Mouse (Mus musculus): ENCODE measurements around the gene Aco2. TPM values are rescaled to one million over a fixed set of nuclear protein-coding genes. Genes with fewer than 3 reads are reported as not detected.

Gene Aco2
- polyA plus RNA-seq, 1 experiment from 2014 or later, result 165 TPM

DNA sequence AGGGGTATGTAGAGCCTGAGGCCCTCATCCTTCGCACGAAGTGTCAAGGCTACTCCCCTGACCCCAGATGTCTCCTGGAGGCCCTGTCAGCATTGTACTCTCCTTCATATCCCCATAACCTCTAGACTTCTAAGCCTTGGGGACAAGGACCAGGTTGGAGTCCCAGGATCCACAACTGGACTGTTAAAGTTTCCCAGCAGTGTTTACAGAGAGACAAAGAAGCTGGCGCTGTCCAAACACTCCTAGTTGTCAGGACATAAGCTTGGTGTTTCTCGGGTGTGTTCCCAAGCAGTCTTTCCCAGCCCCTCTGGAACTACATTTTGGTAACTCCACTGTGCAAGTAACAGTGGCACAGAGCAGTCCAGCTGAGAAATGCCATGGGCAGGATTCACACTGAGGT, 38.6 kb upstream of the Aco2 start:
- Histone ChIP-seq H3K4me1 (ENCODE audit: control insufficient read depth, insufficient read depth, low read length) (no peaks in the 10 kb centered on the region; the same call in 1 of the 2 replicates), H3K27ac (ENCODE audit: low read depth, low read length) (no peak overlapping the region), H3K27me3 (ENCODE audit: control insufficient read depth, insufficient read depth, low read length) (no peaks in the 10 kb centered on the region), H3K36me3 (ENCODE audit: control insufficient read depth, insufficient read depth, low read length) (no peaks in the 10 kb centered on the region), H3K9me3 (ENCODE audit: control insufficient read depth, low read length) (no peaks in the 10 kb centered on the region), H3K4me3 (ENCODE audit: low read depth, low read length) (no peak overlapping the region), H3K4me2 (no peak overlapping the region), H3K9ac (ENCODE audit: low read length) (no peak overlapping the region)
- DNase-seq (ENCODE audit: low spot score, missing footprints) (no peak), ATAC-seq (ENCODE audit: low FRiP score) (no peak)
- 76% methylated on average over 4 of the region's 4 CpGs for WGBS

DNA sequence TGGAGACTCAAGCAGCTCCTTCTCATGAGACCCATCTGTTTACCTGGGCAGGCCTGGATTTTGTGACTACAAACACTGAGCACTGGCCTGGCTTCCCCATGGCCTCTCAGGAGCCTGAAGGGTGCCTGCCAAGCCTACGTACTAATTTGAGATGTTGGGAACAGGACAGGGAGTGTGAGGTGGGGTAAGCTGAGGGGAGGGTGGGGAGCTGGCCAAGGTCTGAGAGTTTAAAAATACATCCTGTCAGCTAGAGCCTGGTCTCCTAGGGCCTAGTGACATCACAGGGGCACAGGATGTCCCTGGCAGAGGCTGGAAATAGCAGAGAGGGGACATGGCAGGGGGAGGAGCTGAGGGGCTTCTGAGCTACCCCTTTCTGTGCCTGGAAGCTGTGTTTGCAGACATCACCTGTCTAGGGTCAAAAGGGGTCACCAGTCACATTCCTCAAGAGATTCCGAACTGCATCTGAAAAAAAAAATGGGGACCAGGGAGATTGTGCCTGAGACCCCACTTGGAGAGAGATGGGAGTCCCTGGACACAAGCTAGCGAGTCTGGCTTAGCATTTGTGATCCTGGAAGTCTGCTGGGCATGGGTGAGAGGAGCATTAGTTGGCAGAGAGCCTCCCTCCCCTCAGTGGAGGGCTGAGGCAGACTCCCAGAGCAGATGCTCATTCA, 37.8 kb upstream of the Aco2 start:
- no peak for ATAC-seq (ENCODE audit: low FRiP score)
- no peaks in the 10 kb centered on the region; the same call in 1 of the 2 replicates for H3K4me1 ChIP-seq (ENCODE audit: control insufficient read depth, insufficient read depth, low read length)
- no peak overlapping the region for H3K4me2 ChIP-seq
- 55% methylated on average over 3 of the region's 3 CpGs for WGBS
- H3K36me3 ChIP-seq (ENCODE audit: control insufficient read depth, insufficient read depth, low read length), result no peaks in the 10 kb centered on the region
- no peak overlapping the region for H3K4me3 ChIP-seq (ENCODE audit: low read depth, low read length)
- no peaks in the 10 kb centered on the region for H3K27me3 ChIP-seq (ENCODE audit: control insufficient read depth, insufficient read depth, low read length)
- DNase-seq (ENCODE audit: low spot score, missing footprints), result peak; percentile 70
- H3K27ac ChIP-seq (ENCODE audit: low read depth, low read length), result no peak overlapping the region
- H3K9ac ChIP-seq (ENCODE audit: low read length), result no peak overlapping the region
- H3K9me3 ChIP-seq (ENCODE audit: control insufficient read depth, low read length), result no peaks in the 10 kb centered on the region

DNA sequence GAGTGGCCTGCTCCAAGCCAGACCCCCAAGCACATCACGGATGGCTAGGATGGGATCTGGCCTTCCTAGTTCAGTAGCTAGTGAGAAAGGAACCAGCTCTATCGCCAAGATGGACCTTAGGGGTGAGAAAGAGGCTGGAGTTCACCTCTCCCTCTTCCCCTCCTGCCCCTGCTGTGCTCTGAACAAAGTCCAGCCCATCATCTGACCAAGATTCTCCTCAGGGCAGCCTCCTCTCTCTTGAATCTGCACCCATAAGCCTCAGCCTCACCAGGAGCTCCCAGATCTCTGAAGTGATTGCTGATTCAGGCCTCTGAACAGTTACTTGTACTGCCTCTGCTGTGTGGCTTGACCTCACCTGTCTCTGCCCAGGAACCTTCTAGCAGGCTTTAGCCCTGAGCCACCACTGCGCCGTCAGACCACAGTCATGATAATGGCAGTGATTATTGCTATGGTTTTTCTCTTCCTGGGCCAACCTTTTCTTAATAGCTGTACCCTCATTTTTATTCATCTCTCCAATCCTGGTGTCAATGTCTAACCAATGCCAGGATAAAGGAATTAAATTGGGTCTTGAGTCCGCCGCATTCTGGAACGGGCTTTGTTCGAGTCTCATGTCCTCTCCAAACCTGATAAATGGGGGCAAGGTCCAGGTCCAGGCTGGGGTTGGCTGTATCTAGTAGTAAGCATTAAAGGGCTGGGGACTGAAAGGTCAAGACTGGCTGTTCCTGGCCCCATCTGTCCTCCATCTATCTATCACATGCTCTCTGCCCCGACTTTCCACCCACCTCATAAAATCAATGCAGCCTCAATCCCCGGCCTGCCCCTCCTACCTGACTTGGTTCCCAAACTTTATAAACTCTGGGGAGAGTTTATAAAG, 36.9 kb upstream of the Aco2 start:
- Histone ChIP-seq H3K36me3 (ENCODE audit: control insufficient read depth, insufficient read depth, low read length) (no peaks in the 10 kb centered on the region), H3K9ac (ENCODE audit: low read length) (no peak overlapping the region), H3K27me3 (ENCODE audit: control insufficient read depth, insufficient read depth, low read length) (no peaks in the 10 kb centered on the region), H3K4me2 (no peak overlapping the region), H3K4me1 (ENCODE audit: control insufficient read depth, insufficient read depth, low read length) (no peaks in the 10 kb centered on the region; the same call in 1 of the 2 replicates), H3K4me3 (ENCODE audit: low read depth, low read length) (no peak overlapping the region), H3K9me3 (ENCODE audit: control insufficient read depth, low read length) (no peaks in the 10 kb centered on the region), H3K27ac (ENCODE audit: low read depth, low read length) (no peak overlapping the region)
- ATAC-seq (ENCODE audit: low FRiP score) (no peak), DNase-seq (ENCODE audit: low spot score, missing footprints) (peak; percentile 79)
- WGBS, result 76% methylated on average over 10 of the region's 10 CpGs

DNA sequence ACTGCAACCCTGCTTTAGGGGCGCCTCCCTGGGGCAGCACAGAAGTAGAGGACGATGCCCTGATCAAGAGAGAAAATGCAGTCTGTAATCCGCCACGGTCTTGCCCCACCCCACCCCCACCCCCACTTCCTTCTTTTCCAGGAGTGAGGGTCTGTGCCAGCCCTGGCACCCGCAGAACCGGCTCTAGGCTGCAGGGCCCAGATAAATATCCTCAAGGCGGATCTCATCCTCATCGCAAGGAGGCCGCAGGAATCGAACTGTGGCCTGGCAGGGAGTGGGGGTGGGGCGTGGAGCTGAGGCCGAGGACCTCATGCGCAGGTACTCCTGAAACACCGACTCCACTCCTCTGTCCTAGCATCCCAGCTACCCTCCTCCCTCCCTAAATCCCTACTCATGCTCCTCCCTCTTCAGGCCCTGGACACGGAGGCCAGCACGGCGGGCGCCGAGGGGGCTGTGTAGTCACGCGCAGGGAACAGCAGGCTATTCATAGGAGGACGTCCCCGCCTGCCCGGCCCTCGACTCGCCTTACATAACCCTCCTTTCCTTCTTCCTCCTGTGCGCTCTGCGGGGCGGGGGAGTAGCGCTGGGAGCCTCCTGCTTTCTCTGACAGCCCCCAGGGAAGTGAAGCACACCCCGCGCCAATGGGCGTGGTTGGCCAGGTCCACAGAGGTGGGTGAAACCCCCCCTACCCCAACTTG, 35.8 kb upstream of the Aco2 start:
- Histone ChIP-seq H3K4me3 (ENCODE audit: low read depth, low read length) (peak overlapping the region; percentile 13; the same call in 1 of the 2 replicates), H3K27me3 (ENCODE audit: control insufficient read depth, insufficient read depth, low read length) (no peaks in the 10 kb centered on the region), H3K4me1 (ENCODE audit: control insufficient read depth, insufficient read depth, low read length) (no peaks in the 10 kb centered on the region; the same call in 1 of the 2 replicates), H3K9me3 (ENCODE audit: control insufficient read depth, low read length) (no peaks in the 10 kb centered on the region), H3K27ac (ENCODE audit: low read depth, low read length) (no peak overlapping the region), H3K9ac (ENCODE audit: low read length) (peak overlapping the region; percentile 31), H3K36me3 (ENCODE audit: control insufficient read depth, insufficient read depth, low read length) (no peaks in the 10 kb centered on the region), H3K4me2 (peak overlapping the region; percentile 39)
- ATAC-seq (ENCODE audit: low FRiP score) (peak; percentile 75), DNase-seq (ENCODE audit: low spot score, missing footprints) (peak; percentile 88)
- WGBS, result 2% methylated on average over 33 of the region's 33 CpGs

DNA sequence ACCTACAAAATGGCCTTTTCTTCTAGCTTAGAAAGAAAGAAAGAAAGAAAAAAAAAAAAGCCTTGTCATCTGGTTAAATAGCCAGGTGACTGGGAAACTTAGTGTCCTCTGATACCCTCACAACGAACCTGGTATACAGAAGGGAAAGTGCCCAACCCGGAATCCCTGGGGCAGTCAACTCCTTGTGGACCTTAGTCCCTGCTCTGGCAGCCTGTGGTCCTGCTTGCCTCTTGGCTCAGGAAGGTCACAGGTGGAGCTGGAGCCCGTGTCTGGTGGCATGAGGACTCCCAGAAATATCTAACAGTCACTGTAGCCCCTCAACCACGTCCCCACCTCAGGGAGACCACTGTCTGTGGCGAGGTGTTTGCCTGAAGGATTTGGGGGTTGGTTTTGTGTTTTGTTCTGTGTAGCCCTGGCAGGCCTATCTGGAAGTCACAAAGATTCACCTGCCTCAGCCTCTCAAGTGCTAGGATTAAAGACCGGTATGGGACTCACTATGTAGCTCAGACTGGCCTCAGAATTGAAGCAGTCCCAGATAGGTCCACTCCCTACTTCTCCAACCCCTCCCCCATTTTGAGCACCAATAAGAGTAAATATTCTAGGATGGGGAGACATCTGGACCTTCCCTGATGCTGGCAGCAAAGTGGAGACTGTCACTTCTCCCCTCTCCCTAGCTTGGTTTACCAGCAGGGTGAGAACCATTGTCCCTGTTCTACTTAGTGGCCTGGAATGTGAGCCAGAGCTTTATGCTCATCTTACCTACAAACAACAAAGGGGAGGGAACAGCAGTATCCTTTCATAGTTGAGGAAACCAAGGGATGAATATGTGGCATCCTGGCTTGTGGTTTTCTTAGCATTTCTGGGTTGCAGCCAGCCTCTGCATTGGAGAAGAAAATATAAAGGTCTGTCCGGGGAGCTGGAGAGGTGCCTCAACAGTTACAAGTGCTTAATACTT, 34.9 kb upstream of the Aco2 start:
- no peaks in the 10 kb centered on the region for H3K36me3 ChIP-seq (ENCODE audit: control insufficient read depth, insufficient read depth, low read length)
- no peak overlapping the region for H3K4me3 ChIP-seq (ENCODE audit: low read depth, low read length)
- 59% methylated on average over 7 of the region's 7 CpGs for WGBS
- H3K9ac ChIP-seq (ENCODE audit: low read length), result no peak overlapping the region
- H3K4me2 ChIP-seq, result no peak overlapping the region
- no peaks in the 10 kb centered on the region; the same call in 1 of the 2 replicates for H3K4me1 ChIP-seq (ENCODE audit: control insufficient read depth, insufficient read depth, low read length)
- no peak overlapping the region for H3K27ac ChIP-seq (ENCODE audit: low read depth, low read length)
- ATAC-seq (ENCODE audit: low FRiP score), result no peak
- no peaks in the 10 kb centered on the region for H3K27me3 ChIP-seq (ENCODE audit: control insufficient read depth, insufficient read depth, low read length)
- no peaks in the 10 kb centered on the region for H3K9me3 ChIP-seq (ENCODE audit: control insufficient read depth, low read length)
- DNase-seq (ENCODE audit: low spot score, missing footprints), result peak; percentile 73

DNA sequence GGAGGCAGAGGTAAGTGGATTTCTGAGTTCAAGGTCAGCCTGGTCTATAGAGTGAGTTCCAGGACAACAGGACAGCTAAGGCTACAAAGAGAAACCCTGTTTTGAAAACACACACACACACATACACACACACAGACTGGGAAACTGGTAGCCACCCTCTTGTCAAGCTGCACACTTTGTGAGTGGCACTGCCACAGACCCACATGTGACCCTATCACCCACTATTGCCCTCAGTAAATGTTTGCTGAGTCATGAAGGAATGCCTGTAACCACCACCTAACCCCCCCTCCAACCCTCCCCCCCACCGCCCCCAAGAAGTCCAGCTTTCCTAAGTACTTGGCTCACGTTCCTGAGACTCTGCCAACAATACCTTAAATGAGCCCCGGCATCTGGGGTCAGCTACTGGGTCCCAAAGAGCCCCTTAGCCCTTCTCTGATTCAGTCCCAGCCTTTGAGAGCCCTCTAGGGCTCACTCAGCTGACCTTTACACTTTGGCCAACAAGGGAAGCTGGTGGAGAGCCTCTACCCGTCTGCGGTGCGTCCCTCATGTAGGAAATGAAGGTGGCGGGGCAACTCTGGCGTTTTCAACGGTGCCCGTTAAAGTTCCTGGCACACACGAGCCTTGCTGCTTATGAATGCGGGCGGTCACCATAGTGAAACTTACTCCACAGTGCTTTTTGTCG, 33.4 kb upstream of the Aco2 start:
- Histone ChIP-seq H3K27ac (ENCODE audit: low read depth, low read length) (no peak overlapping the region), H3K4me3 (ENCODE audit: low read depth, low read length) (no peak overlapping the region), H3K4me1 (ENCODE audit: control insufficient read depth, insufficient read depth, low read length) (no peaks in the 10 kb centered on the region; the same call in 1 of the 2 replicates), H3K27me3 (ENCODE audit: control insufficient read depth, insufficient read depth, low read length) (no peaks in the 10 kb centered on the region), H3K36me3 (ENCODE audit: control insufficient read depth, insufficient read depth, low read length) (no peaks in the 10 kb centered on the region), H3K9ac (ENCODE audit: low read length) (no peak overlapping the region), H3K4me2 (no peak overlapping the region), H3K9me3 (ENCODE audit: control insufficient read depth, low read length) (no peaks in the 10 kb centered on the region)
- DNase-seq (ENCODE audit: low spot score, missing footprints) (peak; percentile 61), ATAC-seq (ENCODE audit: low FRiP score) (no peak)
- 81% methylated on average over 14 of the region's 14 CpGs for WGBS

DNA sequence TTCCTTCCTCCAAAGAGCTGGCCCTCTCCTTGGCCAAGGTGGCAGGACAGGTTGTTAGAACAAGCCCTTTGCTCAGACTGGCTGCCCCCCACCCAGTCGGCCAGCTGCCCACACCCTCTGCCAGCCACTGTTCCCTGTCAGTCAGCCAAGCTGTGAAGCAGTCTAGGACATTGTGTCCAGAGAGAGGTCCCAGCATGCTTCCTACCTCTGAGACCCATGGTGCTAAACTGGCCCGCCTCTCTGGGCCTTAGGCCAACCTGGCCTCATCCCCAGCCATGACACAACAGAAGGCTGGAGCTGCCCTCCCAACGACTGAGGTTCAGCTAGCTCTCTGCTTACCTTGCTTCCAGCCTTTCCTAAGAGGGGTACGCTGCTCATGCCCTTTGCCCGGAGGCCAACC, 32.5 kb upstream of the Aco2 start:
- 71% methylated on average over 5 of the region's 5 CpGs for WGBS
- Histone ChIP-seq H3K9ac (ENCODE audit: low read length) (no peak overlapping the region), H3K4me1 (ENCODE audit: control insufficient read depth, insufficient read depth, low read length) (no peaks in the 10 kb centered on the region; the same call in 1 of the 2 replicates), H3K4me2 (no peak overlapping the region), H3K27me3 (ENCODE audit: control insufficient read depth, insufficient read depth, low read length) (no peaks in the 10 kb centered on the region), H3K9me3 (ENCODE audit: control insufficient read depth, low read length) (no peaks in the 10 kb centered on the region), H3K27ac (ENCODE audit: low read depth, low read length) (no peak overlapping the region), H3K36me3 (ENCODE audit: control insufficient read depth, insufficient read depth, low read length) (no peaks in the 10 kb centered on the region), H3K4me3 (ENCODE audit: low read depth, low read length) (no peak overlapping the region)
- DNase-seq (ENCODE audit: low spot score, missing footprints) (no peak), ATAC-seq (ENCODE audit: low FRiP score) (no peak)

DNA sequence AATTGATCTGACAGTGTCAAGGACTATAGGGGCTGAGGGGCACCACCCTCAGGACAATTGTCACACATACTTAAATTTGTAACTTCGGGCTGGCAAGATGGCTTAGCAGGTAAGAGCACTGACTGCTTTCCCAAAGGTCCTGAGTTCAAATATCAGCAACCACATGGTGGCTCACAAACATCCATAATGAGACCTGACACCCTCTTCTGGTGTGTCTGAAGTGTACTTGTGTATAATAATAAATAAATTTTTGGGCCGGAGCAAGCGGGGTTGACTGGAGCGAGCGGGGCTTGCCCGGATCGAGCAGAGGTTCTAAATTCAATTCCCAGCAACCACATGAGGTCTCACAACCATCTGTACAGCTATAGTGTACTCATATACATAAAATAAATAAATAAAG, 31.8 kb upstream of the Aco2 start:
- Histone ChIP-seq H3K4me3 (ENCODE audit: low read depth, low read length) (no peak overlapping the region), H3K27me3 (ENCODE audit: control insufficient read depth, insufficient read depth, low read length) (no peaks in the 10 kb centered on the region), H3K27ac (ENCODE audit: low read depth, low read length) (no peak overlapping the region), H3K4me1 (ENCODE audit: control insufficient read depth, insufficient read depth, low read length) (no peaks in the 10 kb centered on the region; the same call in 1 of the 2 replicates), H3K9ac (ENCODE audit: low read length) (no peak overlapping the region), H3K4me2 (no peak overlapping the region), H3K36me3 (ENCODE audit: control insufficient read depth, insufficient read depth, low read length) (no peaks in the 10 kb centered on the region), H3K9me3 (ENCODE audit: control insufficient read depth, low read length) (no peaks in the 10 kb centered on the region)
- 90% methylated on average over 7 of the region's 7 CpGs for WGBS
- ATAC-seq (ENCODE audit: low FRiP score) (no peak), DNase-seq (ENCODE audit: low spot score, missing footprints) (no peak)
